Mouse (Mus musculus): ENCODE measurements around the gene Sytl5.

Gene Sytl5

DNA sequence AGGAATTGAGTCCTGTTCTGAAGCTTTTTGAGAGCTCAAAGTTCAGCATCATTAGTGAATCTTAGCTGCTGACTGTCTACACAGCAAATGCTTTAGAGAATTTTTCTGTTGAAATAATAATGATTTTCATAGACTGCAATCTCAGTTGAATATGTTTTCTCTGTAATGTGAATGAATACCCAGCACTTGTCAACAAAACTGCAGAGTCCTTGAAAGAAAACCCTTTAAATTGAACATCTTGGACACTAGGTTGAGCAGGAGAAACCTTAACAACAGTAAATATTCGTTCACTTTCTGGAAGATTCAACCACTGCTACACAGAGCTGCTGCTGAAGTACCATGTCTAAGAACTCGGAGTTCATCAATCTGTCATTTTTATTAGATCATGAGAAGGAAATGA is at the start of gene Sytl5:
TSS of gene Sytl5 (plus strand) at position 301 of the 400 bp plus-strand sequence.
- POLR2A ChIA-PET = no interaction called here
- CTCF ChIA-PET = no interaction called here

DNA sequence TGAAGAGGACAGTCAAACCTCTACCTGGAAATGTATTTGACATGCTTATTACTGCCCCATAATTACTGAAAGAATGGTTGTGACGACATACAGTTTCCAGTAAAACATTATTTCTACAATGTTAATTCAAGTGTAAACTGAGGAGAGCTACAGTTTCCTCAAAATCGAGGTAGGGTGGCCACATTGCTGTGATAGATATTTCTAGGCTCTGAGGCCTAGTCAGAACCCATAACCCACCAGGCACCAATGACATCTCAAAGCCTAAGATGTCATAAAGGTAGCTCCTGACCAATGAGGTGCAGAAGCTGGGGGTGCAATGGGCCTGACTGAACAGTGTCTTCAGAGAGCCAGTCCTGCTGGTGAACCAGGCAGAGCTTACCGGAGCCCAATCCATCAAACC is 38.8 kb upstream of the Sytl5 start, which contains the start of gene Hypm:
TSS of gene Hypm (plus strand) at position 301 of the 400 bp plus-strand sequence.
- CTCF ChIA-PET = no interaction called here
- POLR2A ChIA-PET = no interaction called here

DNA sequence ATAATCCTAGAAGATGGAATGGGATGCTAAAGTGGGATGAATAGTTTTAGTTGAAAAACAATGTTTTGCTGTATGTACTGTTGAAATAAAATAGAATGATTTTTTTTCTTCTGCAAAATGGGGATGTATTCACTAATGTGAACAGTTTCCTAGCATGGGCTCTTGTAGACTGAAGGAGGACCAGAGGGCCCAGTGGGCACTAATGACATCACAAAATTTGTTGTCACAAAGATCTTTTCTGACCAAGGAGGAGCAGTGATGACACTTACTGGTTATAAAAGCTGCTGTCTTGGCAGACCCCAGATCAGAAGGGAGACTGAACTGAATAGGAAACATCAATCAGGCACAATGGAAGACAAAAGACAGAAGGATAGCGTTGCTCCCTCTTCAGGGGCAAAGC is 36.0 kb upstream of the Sytl5 start, which contains the start of gene H2al3:
TSS of gene H2al3 (plus strand) at position 301 of the 400 bp plus-strand sequence.
- CTCF ChIA-PET = interaction anchor here in 2 of 4 experiments (0.6 kb wide), 2 partner anchors 45 to 1048 kb away, joined by 3 to 7 read pairs; no protein-coding TSS in a partner anchor
- POLR2A ChIA-PET = no interaction called here

DNA sequence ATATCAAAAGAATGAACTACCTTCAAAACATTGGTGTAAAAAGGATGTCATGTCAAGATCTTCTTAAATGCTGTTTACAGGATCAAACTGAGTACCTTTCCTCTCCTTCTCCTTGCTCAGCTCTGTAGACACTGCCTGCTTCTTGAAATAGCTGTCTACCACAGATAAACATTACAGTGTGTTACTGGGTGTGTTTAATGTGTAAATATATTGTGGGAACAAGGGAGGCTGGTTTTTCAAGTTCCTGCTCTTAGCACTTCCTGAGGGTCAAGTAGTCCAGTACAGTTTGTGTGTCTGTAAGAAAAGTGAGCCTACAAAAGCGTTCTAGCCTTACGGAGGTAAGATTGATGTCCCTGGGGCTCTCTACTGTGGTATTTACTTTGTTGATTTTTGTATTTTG is 23.6 kb upstream of the Sytl5 start:
- ChIA-PET CTCF (no interaction called here), POLR2A (no interaction called here)

DNA sequence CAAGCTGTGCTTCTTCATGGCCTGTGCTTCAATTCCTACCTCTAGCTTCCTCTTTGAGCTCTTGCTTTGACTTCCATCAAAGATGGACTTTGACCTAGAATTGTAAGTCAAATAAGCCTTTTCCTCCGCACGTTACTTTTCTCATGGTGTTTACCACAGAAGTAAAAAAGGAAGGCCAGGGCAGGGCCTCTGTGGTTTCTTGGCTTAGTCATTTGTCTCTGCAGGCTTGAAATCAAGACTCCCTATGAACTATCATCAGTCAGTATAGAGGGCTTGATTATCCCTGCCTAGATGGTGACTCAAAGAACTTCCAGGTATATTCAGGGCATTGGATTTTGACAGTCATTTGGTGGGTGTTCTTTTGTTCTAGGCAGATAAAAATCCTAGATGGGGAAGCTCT is 9.9 kb upstream of the Sytl5 start:
- ChIA-PET CTCF (no interaction called here), POLR2A (no interaction called here)

DNA sequence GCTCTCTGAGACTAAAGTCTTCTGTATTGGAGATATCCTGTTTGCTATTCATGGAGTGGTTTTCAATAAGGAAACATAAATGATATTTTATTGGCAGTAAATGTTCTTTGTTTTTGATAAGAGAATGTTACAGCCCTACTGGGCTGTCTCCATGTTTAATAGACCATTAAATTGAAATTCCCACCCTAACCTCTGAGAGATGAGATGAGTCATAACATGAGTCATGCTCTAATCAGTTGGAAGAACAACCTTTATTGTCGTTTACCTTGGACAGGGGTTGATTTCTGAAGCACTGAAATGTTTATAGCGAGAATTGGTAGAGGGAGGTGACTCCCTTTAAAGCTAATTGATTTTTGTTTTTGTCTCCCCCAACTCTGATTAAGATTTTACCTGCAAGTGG is 24.1 kb downstream of the Sytl5 start:
- CTCF ChIA-PET = no interaction called here
- POLR2A ChIA-PET = interaction anchor here in 1 of 4 experiments (0.6 kb wide), 1 partner anchor 907 kb away, joined by 3 read pairs; no protein-coding TSS in a partner anchor

DNA sequence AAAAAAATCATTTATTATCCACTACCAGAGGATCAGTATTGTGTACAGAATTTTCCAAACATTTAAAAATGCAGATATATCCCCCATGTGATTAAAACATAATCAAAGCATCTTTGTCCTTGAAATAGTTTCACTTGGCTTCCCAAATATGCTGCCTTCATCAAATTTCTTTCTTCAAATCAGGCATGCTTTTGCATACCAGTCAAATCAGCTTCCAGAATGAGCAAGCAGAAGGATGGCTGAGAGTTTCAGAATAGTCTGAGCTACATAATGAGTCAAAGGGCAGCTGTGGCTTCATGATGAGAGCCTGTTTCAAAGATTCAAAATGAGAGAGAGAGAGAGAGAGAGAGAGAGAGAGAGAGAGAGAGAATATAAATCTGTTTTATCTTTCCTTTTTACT is 48.4 kb downstream of the Sytl5 start:
- CTCF ChIA-PET = no interaction called here
- POLR2A ChIA-PET = no interaction called here

DNA sequence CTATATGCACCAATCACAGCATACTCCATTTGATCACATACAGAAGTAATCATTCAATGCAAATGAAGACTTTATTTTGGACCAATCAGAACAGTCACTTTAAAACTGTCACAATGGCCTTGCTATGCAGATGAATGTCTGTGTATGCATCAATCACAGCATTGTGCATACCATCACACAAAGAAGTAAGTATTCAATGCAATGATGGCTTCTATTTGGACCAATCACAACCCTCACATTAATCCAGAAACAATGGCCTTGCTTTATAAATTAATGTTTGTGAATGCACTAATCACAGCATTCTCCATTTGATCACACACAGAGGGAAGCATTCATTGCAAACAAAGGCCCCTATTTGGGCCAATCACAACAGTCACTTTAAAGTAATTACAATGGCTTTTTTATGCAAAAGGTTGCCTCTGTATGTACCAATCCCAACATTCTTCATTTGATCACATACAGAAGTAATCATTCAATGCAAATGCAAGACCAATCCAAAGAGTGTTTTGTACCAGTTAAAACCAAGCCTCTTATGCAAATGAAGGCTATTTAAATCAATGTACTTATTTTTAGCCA is 98.8 kb downstream of the Sytl5 start:
- ChIA-PET CTCF (no interaction called here), POLR2A (no interaction called here)

DNA sequence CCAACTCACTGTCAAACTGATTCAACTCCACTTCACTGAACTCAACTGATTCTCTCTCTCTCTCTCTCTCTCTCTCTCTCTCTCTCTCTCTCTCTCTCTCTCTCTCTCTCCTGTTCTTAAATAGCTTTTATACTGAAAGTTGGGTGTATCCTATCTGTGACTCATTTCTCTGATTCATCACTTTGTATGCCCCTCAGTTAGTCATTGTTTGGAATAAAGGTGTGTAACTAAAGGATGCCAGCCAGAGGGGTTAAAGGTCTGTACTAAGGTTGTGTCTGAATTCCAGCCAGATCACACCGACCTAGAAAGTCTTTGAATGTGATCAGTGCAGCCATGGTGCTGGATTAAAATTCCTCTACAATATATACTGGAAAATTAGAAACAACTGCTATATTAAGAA is 115.3 kb downstream of the Sytl5 start:
- ChIA-PET POLR2A (no interaction called here), CTCF (no interaction called here)

DNA sequence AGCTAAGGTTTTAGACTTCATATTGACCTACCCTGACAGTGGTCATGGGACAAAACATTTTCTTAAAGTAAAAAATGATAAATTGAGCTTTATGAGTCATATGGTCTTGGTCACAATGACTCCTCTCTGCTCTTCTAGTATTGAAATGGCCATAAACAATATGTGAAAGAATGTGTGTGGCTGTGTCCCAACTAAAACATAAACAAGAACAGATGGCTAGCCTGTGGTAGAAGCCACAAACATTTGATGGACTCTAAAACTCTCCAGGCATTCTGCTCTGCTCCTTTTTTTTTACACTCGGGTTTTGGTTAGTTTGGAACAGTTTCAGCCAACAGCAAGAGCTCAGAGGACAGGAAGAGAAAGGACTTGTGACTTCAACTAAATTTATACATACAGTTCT is 120.5 kb downstream of the Sytl5 start:
- ChIA-PET POLR2A (no interaction called here), CTCF (no interaction called here)

DNA sequence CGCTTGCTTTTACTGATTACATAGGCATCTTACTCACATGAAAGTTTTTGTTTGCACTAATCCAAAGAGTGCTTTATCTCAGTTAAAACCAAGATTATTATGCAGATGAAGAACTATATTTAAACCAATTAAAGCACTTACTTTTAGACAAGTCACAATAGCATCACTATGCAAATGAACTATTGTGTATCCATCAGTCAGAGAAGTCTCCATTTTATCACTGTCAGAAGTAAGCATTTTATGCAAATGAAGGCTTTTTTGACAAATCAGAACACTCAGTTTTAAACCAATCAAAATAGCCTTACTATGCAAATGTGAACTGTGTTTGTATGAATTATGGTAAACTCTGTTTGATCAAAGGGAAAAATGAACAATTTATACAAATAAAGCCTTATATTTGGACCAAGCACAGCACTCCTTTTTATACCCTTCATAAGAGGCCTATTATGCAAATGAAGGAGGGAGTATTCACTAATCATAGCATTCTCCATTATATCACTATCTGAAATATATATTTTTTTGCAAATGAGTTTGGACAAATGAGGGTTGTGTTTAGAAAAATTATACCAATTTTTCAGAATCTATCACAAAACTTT is 122.4 kb downstream of the Sytl5 start:
- CTCF ChIA-PET = no interaction called here
- POLR2A ChIA-PET = no interaction called here

DNA sequence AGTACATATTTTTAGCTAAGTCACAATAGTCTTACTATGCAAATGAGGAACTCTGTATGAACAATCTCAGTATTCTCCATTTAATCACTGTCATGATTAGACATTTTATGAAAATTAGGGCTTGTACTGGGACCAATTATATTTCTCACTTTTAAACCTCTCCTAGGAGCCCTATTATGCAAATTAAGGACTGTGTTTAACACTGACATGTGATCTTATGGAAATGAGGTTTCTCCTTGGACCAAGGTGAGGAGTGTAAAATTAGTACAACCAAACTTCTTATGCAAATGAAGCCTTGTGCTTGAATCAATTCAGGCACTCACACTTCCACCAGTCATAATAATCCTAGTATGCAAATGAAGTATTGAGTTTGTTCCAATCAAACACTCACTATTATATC is 124.8 kb downstream of the Sytl5 start:
- POLR2A ChIA-PET = no interaction called here
- CTCF ChIA-PET = no interaction called here

DNA sequence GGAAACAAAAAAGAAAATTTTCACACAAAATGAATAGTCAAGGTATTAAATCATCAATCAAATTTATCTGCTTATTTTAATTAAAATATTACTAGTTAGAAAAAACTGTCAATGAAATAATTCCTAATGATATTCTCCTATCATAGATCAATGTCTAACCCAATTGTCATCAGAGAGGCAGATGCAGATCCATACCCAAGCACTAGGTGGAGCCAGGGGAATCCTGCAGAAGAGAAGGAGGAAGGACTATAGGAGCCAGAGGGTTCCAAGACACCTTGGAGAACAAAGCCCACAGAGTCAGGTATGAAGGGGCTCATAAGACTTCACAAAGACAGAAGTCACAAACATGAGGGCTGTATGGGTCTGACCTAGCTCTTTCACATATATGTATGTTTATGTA is 149.2 kb downstream of the Sytl5 start:
- POLR2A ChIA-PET = no interaction called here
- CTCF ChIA-PET = no interaction called here

Measured in embryonic stem cell, embryonic (primary cell).